In the genomic region with DNA sequence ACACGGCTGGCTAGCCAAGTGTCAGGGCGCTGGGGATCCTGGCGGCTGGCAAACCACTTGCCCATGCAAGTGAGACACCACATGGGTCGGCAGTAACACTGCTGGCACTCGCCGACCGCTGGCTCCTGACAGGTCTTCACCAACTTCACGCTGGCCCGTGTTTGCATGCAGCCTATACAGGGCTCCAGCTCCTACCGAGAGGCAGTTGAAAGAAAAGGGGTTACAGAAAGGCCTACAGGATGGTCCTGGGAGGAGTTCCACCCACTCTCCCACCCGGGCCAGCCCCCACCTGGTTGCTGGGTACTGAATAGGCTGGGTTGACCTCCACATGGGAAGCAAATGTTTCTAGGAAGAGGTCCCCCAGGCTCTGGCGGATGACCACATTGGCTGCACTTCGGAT, we compare ENCODE assay signal across 16 mouse cellular contexts. TPM values are rescaled to one million over a fixed set of nuclear protein-coding genes. Genes with fewer than 3 reads are reported as not detected.
DNase-seq lines count a peak whose midpoint lies in the region; TF ChIP-seq lines count a peak whose summit lies in the region.
"Had no signal": no experiment of that assay in that cellular context is flagged by ENCODE, and none has a peak within 500 bp of the region (broad histone marks: within the 10 kb centered on the region; RNA-seq: fewer than 3 reads in every experiment).

No protein-coding gene starts in this region.

- peaks cover 2% of the 10 kb centered on the region; the same call in 1 of the 2 replicates for H3K36me3 ChIP-seq in spleen, adult 2 months (ENCODE audit: control insufficient read depth, insufficient read depth, low read length)

- peaks cover 20% of the 10 kb centered on the region; the same call in 1 of the 2 replicates for H3K4me1 ChIP-seq in spleen, adult 2 months (ENCODE audit: control insufficient read depth, insufficient read depth, insufficient read length)

- WGBS in spleen, adult 2 months: 97% methylated on average over 13 of the region's 13 CpGs

- no peaks in the 10 kb centered on the region for H3K27me3 ChIP-seq in spleen, adult 2 months (ENCODE audit: control insufficient read depth, insufficient read depth, low read length)
- H3K27me3 ChIP-seq: forebrain, embryonic 12.5 days; kidney, embryonic 15.5 days; stomach, embryonic 15.5 days had no signal

- no peak overlapping the region for H3K4me3 ChIP-seq in layer of hippocampus, adult 2 months
- no peak overlapping the region for H3K4me3 ChIP-seq in spleen, adult 2 months (ENCODE audit: extremely low read depth, insufficient read depth, insufficient read length)
- H3K4me3 ChIP-seq: forebrain, embryonic 12.5 days; kidney, embryonic 15.5 days; stomach, embryonic 15.5 days had no signal

- no peak for TF ChIP-seq CTCF in layer of hippocampus, adult 2 months (conservative IDR thresholded peaks at IDR 0.05)
- TF ChIP-seq CTCF in spleen, adult 2 months (IDR thresholded peaks at IDR 0.05; ENCODE audit: extremely low read depth, insufficient read depth, insufficient read length, insufficient replicate concordance): no peak

- peak; percentile 17 for DNase-seq in gastrocnemius, postnatal 10 days
- DNase-seq in gastrocnemius, adult 8-10 months (ENCODE audit: low spot score in 2 of 2): no peak
- DNase-seq in layer of hippocampus, adult 11-12 months (ENCODE audit: low spot score): peak; percentile 6
- no peak for DNase-seq in layer of hippocampus, adult 2 months (ENCODE audit: low spot score in 2 of 2)
- DNase-seq in spleen, adult 2 months (ENCODE audit: low read depth in 1 of 2, low spot score in 2 of 2): no peak
- DNase-seq in spleen, postnatal 10 days (ENCODE audit: low spot score in 2 of 2): no peak
- DNase-seq in kidney, postnatal 14 days: no peak
- DNase-seq: adrenal gland, adult 8-10 months; heart, postnatal 4 days; right cerebral cortex, postnatal 14 days; spleen, adult 18-20 months had no signal

- no peak overlapping the region for H3K27ac ChIP-seq in layer of hippocampus, adult 2 months
- peak overlapping the region; percentile 26; the same call in 1 of the 2 replicates for H3K27ac ChIP-seq in spleen, adult 2 months (ENCODE audit: insufficient read depth, low read length)
- H3K27ac ChIP-seq: forebrain, embryonic 12.5 days; hindbrain, postnatal 0 days; kidney, embryonic 15.5 days; stomach, embryonic 15.5 days had no signal

- no peak for TF ChIP-seq POLR2A in spleen, adult 2 months (IDR thresholded peaks at IDR 0.05; ENCODE audit: low read depth, low read length)

RNA-seq across cellular contexts. Expression of gene Slbp, which starts 2.0 kb away (rescaled TPM):
- 10 to 100 TPM; 17.9 to 24.6 TPM for total RNA-seq in gastrocnemius, postnatal 10 days (2021)
- 1 to 10 TPM; 5.8 to 6.4 (median 6.0) TPM for total RNA-seq in gastrocnemius, adult 8-10 months (2022)
- total RNA-seq in layer of hippocampus, adult 2 months (2021): 10 to 100 TPM; 20.5 to 21.5 TPM
- polyA plus RNA-seq in spleen, adult 2 months (2012; rRNA removed): 27.1 and 44.8 TPM in 2 replicates

RNA-seq across cellular contexts. Expression of gene Tacc3, which starts 3.5 kb away (rescaled TPM):
- 10 to 100 TPM; 15.7 to 19.8 TPM for total RNA-seq in gastrocnemius, postnatal 10 days (2021)
- 1 to 10 TPM in 3 of 4 experiments, under 1 TPM in 1; 0.88 to 1.8 (median 1.2) TPM for total RNA-seq in gastrocnemius, adult 8-10 months (2022)
- 1 to 10 TPM; 5.7 to 7.9 TPM for total RNA-seq in layer of hippocampus, adult 2 months (2021)
- polyA plus RNA-seq in spleen, adult 2 months (2012; rRNA removed): 9.2 and 11.5 TPM in 2 replicates

RNA-seq across cellular contexts. Expression of gene Tmem129, which starts 3.8 kb away (rescaled TPM):
- total RNA-seq in gastrocnemius, postnatal 10 days (2021): 10 to 100 TPM; 16.0 to 17.7 TPM
- total RNA-seq in gastrocnemius, adult 8-10 months (2022): 10 to 100 TPM in 2 of 4 experiments, 1 to 10 TPM in 2; 9.2 to 11.3 (median 10.1) TPM
- 10 to 100 TPM; 24.0 to 25.2 TPM for total RNA-seq in layer of hippocampus, adult 2 months (2021)
- polyA plus RNA-seq in spleen, adult 2 months (2012; rRNA removed): 24.8 and 31.3 TPM in 2 replicates

RNA-seq across cellular contexts. Expression of gene Gm9903, which starts 24.7 kb away (rescaled TPM):
- 1 to 10 TPM; 1.1 to 1.5 TPM for total RNA-seq in gastrocnemius, postnatal 10 days (2021)
- under 1 TPM in 3 of 4 experiments, not detected in 1; 0.27 to 0.46 (median 0.46) TPM for total RNA-seq in gastrocnemius, adult 8-10 months (2022)
- total RNA-seq in layer of hippocampus, adult 2 months (2021): under 1 TPM; 0.90 to 0.98 TPM
- polyA plus RNA-seq in spleen, adult 2 months (2012; rRNA removed): 0.41 and 0.43 TPM in 2 replicates
- total RNA-seq: midbrain, postnatal 0 days had no signal

RNA-seq across cellular contexts. Expression of gene Fam53a, which starts 25.0 kb away (rescaled TPM):
- total RNA-seq in gastrocnemius, postnatal 10 days (2021): 10 to 100 TPM; 52.0 to 56.6 TPM
- 10 to 100 TPM; 62.3 to 84.8 (median 69.4) TPM for total RNA-seq in gastrocnemius, adult 8-10 months (2022)
- total RNA-seq in layer of hippocampus, adult 2 months (2021): 10 to 100 TPM; 25.2 to 29.5 TPM
- polyA plus RNA-seq in spleen, adult 2 months (2012; rRNA removed): 29.2 and 60.8 TPM in 2 replicates

Comparison
In these comparisons a context has a peak if more than half of its experiments do, and no peak if none do; other contexts are left out.
1. DNase-seq: peak in gastrocnemius, postnatal 10 days (single experiment) and layer of hippocampus, adult 11-12 months (single experiment); none in gastrocnemius, adult 8-10 months (0 of 2), layer of hippocampus, adult 2 months (0 of 2), spleen, adult 2 months (0 of 2), spleen, postnatal 10 days (0 of 2) and kidney, postnatal 14 days (single experiment).